Mouse (Mus musculus): ENCODE data around the gene Adam25.
"Not testable (repeated sequence)": the region's sequence is repeated elsewhere in the genome, so short reads cannot be mapped to it uniquely, and the experiment has no call there.

Gene Adam25

DNA sequence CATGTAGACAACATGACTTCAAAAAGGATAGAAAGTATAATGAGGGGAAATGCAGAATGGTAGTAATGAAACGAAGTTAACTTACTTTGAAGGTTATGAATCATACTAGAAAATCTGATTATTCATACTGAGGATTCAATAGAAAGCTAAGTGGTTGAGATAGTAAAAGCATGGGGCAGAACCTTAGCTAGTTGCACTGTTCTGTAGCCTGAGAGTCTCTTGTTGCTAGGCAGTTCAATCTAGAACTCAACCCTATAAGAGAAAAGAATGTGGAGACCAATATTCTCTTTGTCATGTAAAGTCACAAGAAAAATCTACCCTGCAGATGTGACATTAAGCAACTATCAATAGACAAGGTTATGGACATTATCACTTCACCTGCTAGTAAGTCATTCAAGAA, at the start of gene Adam25:
Gene Adam25, plus strand, starts transcription at position 301 of the 400 bp plus-strand sequence.
- DNase-seq (ENCODE audit: low spot score), result not testable (repeated sequence)

DNA sequence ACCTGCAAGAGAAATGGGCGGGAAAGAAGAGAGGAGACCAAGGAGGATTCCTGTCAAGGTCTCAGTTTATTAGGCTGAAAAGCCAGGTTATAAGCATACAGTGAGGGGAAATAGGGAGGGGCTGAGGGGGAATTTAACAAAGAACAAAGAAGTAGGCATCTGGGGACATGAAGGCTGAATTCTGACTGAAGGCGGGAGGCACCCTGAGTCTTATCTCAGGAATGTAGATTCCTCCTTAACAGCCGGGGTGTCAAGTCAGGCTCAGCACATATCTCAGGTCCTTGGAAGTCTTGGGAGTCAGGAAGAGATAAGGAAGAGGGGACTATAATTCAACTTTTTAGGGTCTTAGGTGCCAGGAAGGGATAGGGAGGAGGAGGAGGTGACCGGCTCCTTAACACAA, 36.6 kb upstream of the Adam25 start:
- not testable (repeated sequence) for DNase-seq (ENCODE audit: low spot score)

DNA sequence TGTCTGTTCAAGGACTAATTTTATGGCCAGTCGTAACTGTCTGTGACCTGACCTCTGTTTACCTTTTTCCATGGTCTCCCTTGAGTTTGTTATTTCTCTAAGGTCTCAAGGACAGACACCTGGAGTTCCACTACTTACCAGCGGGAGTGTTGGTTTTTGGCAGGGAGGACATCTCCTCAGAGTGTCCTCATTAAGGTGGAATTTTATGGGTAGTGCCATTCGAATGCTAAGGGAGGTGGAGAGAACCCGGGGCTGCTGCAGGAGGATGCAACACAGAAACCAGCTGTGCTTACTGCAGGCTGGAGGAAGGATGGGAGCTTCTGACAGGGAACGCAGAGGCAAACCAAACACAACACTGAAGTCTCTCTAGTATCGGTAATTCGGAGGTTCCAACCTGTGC, 36.0 kb upstream of the Adam25 start:
- no peak for DNase-seq (ENCODE audit: low spot score)

DNA sequence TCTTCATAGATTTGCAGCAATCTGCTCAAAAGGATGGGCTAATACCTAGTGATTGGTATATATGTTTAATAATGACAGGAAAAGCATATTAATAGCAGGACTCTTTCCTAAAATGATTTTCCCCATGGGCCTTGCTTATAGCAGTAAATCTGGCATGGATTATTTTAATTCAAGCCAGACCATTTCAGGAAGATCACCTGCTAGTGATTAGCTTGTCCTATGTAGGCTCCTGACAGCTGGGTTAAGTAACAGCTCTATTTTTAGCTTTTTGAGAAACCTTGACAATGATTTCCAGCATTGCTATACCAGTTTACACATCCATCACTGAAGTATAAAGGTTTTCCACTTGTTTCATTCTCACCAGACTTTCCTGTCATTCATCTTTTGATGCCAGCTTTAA, 31.3 kb downstream of the Adam25 start:
- no peak for DNase-seq (ENCODE audit: low spot score)

DNA sequence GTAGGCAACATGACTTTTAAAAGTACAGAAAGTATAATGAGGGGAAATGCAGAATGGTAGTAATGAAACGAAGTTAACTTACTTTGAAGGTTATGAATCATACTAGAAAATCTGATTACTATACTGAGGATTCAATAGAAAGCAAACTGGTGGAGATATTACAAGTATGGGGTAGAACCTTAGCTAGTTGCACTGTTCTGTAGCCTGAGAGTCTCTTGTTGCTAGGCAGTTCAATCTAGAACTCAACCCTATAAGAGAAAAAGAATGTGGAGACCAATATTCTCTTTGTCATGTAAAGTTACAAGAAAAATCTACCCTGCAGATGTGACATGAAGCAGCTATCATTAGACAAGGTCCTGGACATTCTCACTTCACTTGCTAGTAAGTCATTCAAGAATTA, 41.0 kb downstream of the Adam25 start, which contains the start of gene Adam20:
Gene Adam20, plus strand, starts transcription at position 301 of the 400 bp plus-strand sequence.
- DNase-seq (ENCODE audit: low spot score), result not testable (repeated sequence)

DNA sequence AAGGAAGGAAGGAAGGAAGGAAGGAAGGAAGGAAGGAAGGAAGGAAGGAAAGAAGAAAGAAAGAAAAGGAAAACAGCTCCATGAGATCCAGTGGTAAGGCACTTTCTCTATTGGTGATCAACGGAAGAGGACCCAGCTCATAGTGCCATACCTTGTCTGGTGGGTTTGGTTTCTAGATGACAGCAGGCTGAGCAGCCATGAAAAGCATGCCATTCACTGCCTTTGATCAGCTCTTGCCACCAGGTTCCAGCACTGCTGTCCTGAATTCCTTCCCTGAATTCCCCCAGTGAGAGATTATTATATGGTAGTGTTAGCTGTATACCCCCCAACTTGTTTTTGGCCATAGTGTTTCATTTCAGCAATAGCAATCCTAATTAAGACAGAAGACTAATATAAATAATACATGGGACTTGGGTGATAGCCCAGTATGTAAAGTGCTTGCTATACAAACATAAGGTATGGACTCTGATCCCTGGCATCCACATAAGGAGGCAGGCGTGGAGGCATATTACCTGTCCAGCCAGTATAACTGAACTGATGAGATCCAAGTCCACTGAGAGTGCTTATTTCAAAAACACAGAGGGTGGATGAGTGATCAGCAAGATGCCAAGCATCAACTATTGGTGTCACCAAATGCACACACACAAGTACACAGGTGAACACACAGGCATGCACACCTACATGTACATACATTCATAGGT, 51.5 kb downstream of the Adam25 start:
- no peak for DNase-seq (ENCODE audit: low spot score)

Measured in T-cell, adult 2 months (primary cell).